Mouse (Mus musculus): ENCODE measurements around the gene Dph1. TPM values are rescaled to one million over a fixed set of nuclear protein-coding genes. Genes with fewer than 3 reads are reported as not detected.
A peak's percentile ranks its signal among the peaks of the same experiment; 100 is the strongest.

Gene Dph1
- polyA plus RNA-seq, 1 experiment from 2014 or later: 18.4 TPM

GRCm38 (mm10) chr11:75139122-75139963, 51.7 kb downstream of the Dph1 start:
- Histone ChIP-seq H3K36me3 (0 out of 2 replicates have a peak, but pooled peaks cover 2% of the 10 kb centered on the region), H3K9ac (no peak overlapping the region), H3K4me3 (replicated peaks) (no peak overlapping the region), H3K4me1 (peaks cover 55% of the 10 kb centered on the region), H3K9me3 (no peaks in the 10 kb centered on the region), H3K27me3 (replicated peaks) (no peaks in the 10 kb centered on the region), H3K27ac (peak overlapping the region; percentile 90), H3K4me2 (no peak overlapping the region)
- peak; percentile 59; the same call in 1 of the 2 replicates for ATAC-seq (ENCODE audit: insufficient read depth, low FRiP score, low read depth)
- 17% methylated on average over 11 of the region's 11 CpGs for WGBS

GRCm38 (mm10) chr11:75136666-75137398, 54.2 kb downstream of the Dph1 start:
- no peak overlapping the region for H3K9ac ChIP-seq
- no peak overlapping the region for H3K4me3 ChIP-seq (replicated peaks)
- no peak for ATAC-seq (ENCODE audit: insufficient read depth, low FRiP score, low read depth)
- H3K27ac ChIP-seq: peak overlapping the region; percentile 19
- peaks cover 57% of the 10 kb centered on the region for H3K4me1 ChIP-seq
- no peaks in the 10 kb centered on the region for H3K27me3 ChIP-seq (replicated peaks)
- 40% methylated on average over 5 of the region's 5 CpGs for WGBS
- H3K36me3 ChIP-seq: no peaks in the 10 kb centered on the region
- no peaks in the 10 kb centered on the region for H3K9me3 ChIP-seq
- H3K4me2 ChIP-seq: no peak overlapping the region

- no peaks in the 10 kb centered on the region for H3K9me3 ChIP-seq
- no peaks in the 10 kb centered on the region for H3K36me3 ChIP-seq
- 90% methylated on average over 4 of the region's 4 CpGs for WGBS
- ATAC-seq (ENCODE audit: insufficient read depth, low FRiP score, low read depth): no peak
- H3K27me3 ChIP-seq (replicated peaks): no peaks in the 10 kb centered on the region
- H3K4me1 ChIP-seq: peaks cover 43% of the 10 kb centered on the region
- no peak overlapping the region for H3K27ac ChIP-seq
- no peak overlapping the region for H3K4me3 ChIP-seq (replicated peaks)
- H3K4me2 ChIP-seq: no peak overlapping the region
- H3K9ac ChIP-seq: no peak overlapping the region
Measured at GRCm38 (mm10) chr11:75135358-75135757, 55.7 kb downstream of the Dph1 start.

- H3K4me1 ChIP-seq: peaks cover 35% of the 10 kb centered on the region
- ATAC-seq (ENCODE audit: insufficient read depth, low FRiP score, low read depth): no peak
- no peaks in the 10 kb centered on the region for H3K36me3 ChIP-seq
- no peaks in the 10 kb centered on the region for H3K27me3 ChIP-seq (replicated peaks)
- H3K27ac ChIP-seq: peak overlapping the region; percentile 52; the same call in 1 of the 2 replicates
- H3K4me2 ChIP-seq: no peak overlapping the region
- 70% methylated on average over 5 of the region's 5 CpGs for WGBS
- H3K9ac ChIP-seq: no peak overlapping the region
- H3K9me3 ChIP-seq: no peaks in the 10 kb centered on the region
- H3K4me3 ChIP-seq (replicated peaks): no peak overlapping the region
Measured at GRCm38 (mm10) chr11:75134485-75135068, 56.5 kb downstream of the Dph1 start.

- Histone ChIP-seq H3K36me3 (no peaks in the 10 kb centered on the region), H3K27ac (peak overlapping the region; percentile 52), H3K4me3 (replicated peaks) (no peak overlapping the region), H3K4me1 (peaks cover 29% of the 10 kb centered on the region), H3K27me3 (replicated peaks) (no peaks in the 10 kb centered on the region), H3K9me3 (no peaks in the 10 kb centered on the region), H3K9ac (no peak overlapping the region), H3K4me2 (no peak overlapping the region)
- 6% methylated on average over 2 of the region's 2 CpGs for WGBS
- no peak; the same call in 1 of the 2 replicates for ATAC-seq (ENCODE audit: insufficient read depth, low FRiP score, low read depth)
Measured at GRCm38 (mm10) chr11:75133951-75134350, 57.1 kb downstream of the Dph1 start.

- Histone ChIP-seq H3K9me3 (no peaks in the 10 kb centered on the region), H3K27me3 (replicated peaks) (no peaks in the 10 kb centered on the region), H3K36me3 (no peaks in the 10 kb centered on the region), H3K27ac (peak overlapping the region; percentile 52), H3K4me1 (peaks cover 23% of the 10 kb centered on the region), H3K4me3 (replicated peaks) (no peak overlapping the region), H3K9ac (no peak overlapping the region), H3K4me2 (no peak overlapping the region)
- 85% methylated on average over 5 of the region's 5 CpGs for WGBS
- ATAC-seq (ENCODE audit: insufficient read depth, low FRiP score, low read depth): no peak
Measured at GRCm38 (mm10) chr11:75133391-75133790, 57.6 kb downstream of the Dph1 start.

- H3K27me3 ChIP-seq (replicated peaks): no peaks in the 10 kb centered on the region
- peaks cover 19% of the 10 kb centered on the region for H3K4me1 ChIP-seq
- 77% methylated on average over 5 of the region's 5 CpGs for WGBS
- H3K36me3 ChIP-seq: no peaks in the 10 kb centered on the region
- no peak overlapping the region for H3K4me2 ChIP-seq
- no peak overlapping the region for H3K4me3 ChIP-seq (replicated peaks)
- no peak overlapping the region for H3K9ac ChIP-seq
- H3K9me3 ChIP-seq: no peaks in the 10 kb centered on the region
- ATAC-seq (ENCODE audit: insufficient read depth, low FRiP score, low read depth): no peak
- 0 out of 2 replicates have a peak overlapping the region, but pooled peaks have one; percentile 2 for H3K27ac ChIP-seq
Measured at GRCm38 (mm10) chr11:75132278-75132677, 58.8 kb downstream of the Dph1 start.

GRCm38 (mm10) chr11:75131300-75131699, 59.7 kb downstream of the Dph1 start:
- Histone ChIP-seq H3K4me3 (replicated peaks) (no peak overlapping the region), H3K27ac (no peak overlapping the region), H3K4me1 (peaks cover 11% of the 10 kb centered on the region), H3K9me3 (no peaks in the 10 kb centered on the region), H3K27me3 (replicated peaks) (no peaks in the 10 kb centered on the region), H3K9ac (no peak overlapping the region), H3K4me2 (no peak overlapping the region), H3K36me3 (no peaks in the 10 kb centered on the region)
- 78% methylated on average over 4 of the region's 4 CpGs for WGBS
- ATAC-seq (ENCODE audit: insufficient read depth, low FRiP score, low read depth): no peak

GRCm38 (mm10) chr11:75129481-75129880, 61.6 kb downstream of the Dph1 start:
- no peak overlapping the region for H3K4me3 ChIP-seq (replicated peaks)
- ATAC-seq (ENCODE audit: insufficient read depth, low FRiP score, low read depth): no peak
- 93% methylated on average over 6 of the region's 6 CpGs for WGBS
- no peak overlapping the region for H3K27ac ChIP-seq
- H3K9me3 ChIP-seq: no peaks in the 10 kb centered on the region
- peaks cover 10% of the 10 kb centered on the region for H3K4me1 ChIP-seq
- no peaks in the 10 kb centered on the region for H3K27me3 ChIP-seq (replicated peaks)
- no peak overlapping the region for H3K9ac ChIP-seq
- H3K4me2 ChIP-seq: no peak overlapping the region
- no peaks in the 10 kb centered on the region for H3K36me3 ChIP-seq

MicroRNA genes within 50 kb of the gene (microRNA counts, 519-probe panel; counts per million panel counts)
- microRNA mmu-miR-132 (2,709 counts per million, percentile 66 among the panel's probes with 10 or more counts), microRNA mmu-miR-212 (not detected)

Small RNA genes lying within 50 kb of the gene (microRNA-seq; reads per million reads assigned to microRNA genes)
- gene Mir132 (372 reads per million, percentile 64 among the genes with 10 or more reads in this experiment), gene Mir212 (29.7 reads per million, percentile 37 among the genes with 10 or more reads in this experiment)

Other genes with a start within 250 kb of the Dph1 start
- 25.3 and 28.0 TPM in 2 replicates for gene Hic1, start 21.7 kb downstream of the Dph1 start, polyA plus RNA-seq (2015; fragmentation: Nextera tagmentation; extraction: Ambion mirVana)
- 21.0 and 22.2 TPM in 2 replicates for gene Ovca2, start 12.4 kb downstream of the Dph1 start, polyA plus RNA-seq (2015; fragmentation: Nextera tagmentation; extraction: Ambion mirVana)
- 2.2 and 2.3 TPM in 2 replicates for gene Rtn4rl1, start 2.5 kb upstream of the Dph1 start, polyA plus RNA-seq (2015; fragmentation: Nextera tagmentation; extraction: Ambion mirVana)
- gene Rpa1, start 157.1 kb upstream of the Dph1 start, polyA plus RNA-seq (2015; fragmentation: Nextera tagmentation; extraction: Ambion mirVana): 98.5 and 101 TPM in 2 replicates
- gene Smyd4, start 157.2 kb upstream of the Dph1 start, polyA plus RNA-seq (2015; fragmentation: Nextera tagmentation; extraction: Ambion mirVana): 10.9 and 11.4 TPM in 2 replicates
- 49.5 and 62.5 TPM in 2 replicates for gene Serpinf1, start 231.5 kb upstream of the Dph1 start, polyA plus RNA-seq (2015; fragmentation: Nextera tagmentation; extraction: Ambion mirVana)
- gene Serpinf2, start 248.3 kb upstream of the Dph1 start, polyA plus RNA-seq (2015; fragmentation: Nextera tagmentation; extraction: Ambion mirVana): 50.0 and 64.1 TPM in 2 replicates

Data from stomach, embryonic 15.5 days (tissue).